Mouse (Mus musculus): ENCODE measurements around the gene Rara. TPM values are rescaled to one million over a fixed set of nuclear protein-coding genes. Genes with fewer than 3 reads are reported as not detected.
"Not testable (repeated sequence)": the region's sequence is repeated elsewhere in the genome, so short reads cannot be mapped to it uniquely, and the experiment has no call there.

Rara gene
- total and polyA plus RNA-seq, 3 experiments, result 10.1 to 12.8 (median 10.9) TPM

DNA sequence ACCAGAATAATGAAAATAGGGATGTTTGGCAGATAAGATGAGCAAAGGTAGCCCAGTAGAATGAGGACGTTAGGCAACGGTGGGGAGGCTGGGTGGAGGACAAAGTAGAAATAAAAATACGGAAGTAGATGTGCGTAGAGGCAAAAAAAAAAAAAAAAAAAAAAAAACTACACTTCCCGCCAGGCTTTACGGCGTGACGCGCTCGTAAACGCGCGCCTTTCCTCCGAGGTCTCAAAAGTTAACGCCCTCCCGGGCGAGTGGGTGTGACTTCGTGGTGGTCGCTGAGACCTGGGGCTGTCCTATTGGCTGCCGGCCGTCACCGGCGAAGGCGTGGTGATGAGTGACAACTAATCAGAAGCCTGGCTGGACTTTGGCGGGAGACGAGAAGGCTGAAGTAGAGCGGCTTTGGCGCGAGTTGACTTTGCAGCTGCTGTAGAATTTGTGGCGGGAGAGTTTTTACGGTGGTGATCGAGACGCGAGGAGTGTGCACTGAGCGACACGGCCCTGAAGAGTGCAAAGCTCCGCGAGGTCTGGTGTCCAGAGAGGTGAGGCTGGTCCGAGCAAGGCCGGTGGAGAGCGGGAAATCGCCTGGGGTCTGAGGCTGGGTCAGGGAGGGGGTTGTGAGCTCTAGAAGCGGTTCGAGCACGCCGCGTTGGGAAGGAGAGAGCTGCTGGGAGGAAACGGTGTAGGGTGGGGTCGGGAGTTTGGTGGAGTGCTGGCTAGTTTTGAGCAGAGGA lies 20.0 kb upstream of the Rara start, which contains the start of gene Cdc6:
TSS of gene Cdc6 (plus strand) at position 365 of the 737 bp plus-strand sequence.
- Histone ChIP-seq H3K4me3 (peak within 1 kb of the TSS; percentile 52), H3K27me3 (ENCODE audit: control insufficient read depth, insufficient read depth, low read length) (no peaks in the 10 kb centered on the region), H3K27ac (no peak within 1 kb of the TSS; the same call in 1 of the 2 replicates), H3K79me2 (replicated peaks; ENCODE audit: control insufficient read depth, insufficient read depth, low read length) (no peaks in the 10 kb centered on the region), H3K9ac (ENCODE audit: low read depth, low read length) (peak within 1 kb of the TSS; percentile 36; the same call in 1 of the 2 replicates), H3K36me3 (ENCODE audit: control insufficient read depth, insufficient read depth, low read length) (no peaks in the 10 kb centered on the region), H3K4me1 (ENCODE audit: control insufficient read depth, insufficient read depth, low read length) (peaks cover 1% of the 10 kb centered on the region; the same call in 1 of the 2 replicates)
- intact Hi-C loops (cut with DNase I), result loop anchor here (2.0 to 5.0 kb wide), 2 partner anchors 205 to 321 kb away; partner anchors contain the start of genes Csf3 and Ormdl3
- WGBS, result under 1% methylated on average over 49 of the region's 49 CpGs
- TF ChIP-seq POLR2A (IDR thresholded peaks at IDR 0.05; ENCODE audit: insufficient read depth, low read depth, low read length) (peak; percentile 15; the same call in 1 of the 2 replicates), EP300 (IDR thresholded peaks at IDR 0.05; ENCODE audit: insufficient read depth, low read depth, low read length) (0 out of 2 replicates have a peak, but pooled peaks have one; percentile 8), CTCF (IDR thresholded peaks at IDR 0.05) (no peak)
- peak; percentile 93 to 97 for DNase-seq

DNA sequence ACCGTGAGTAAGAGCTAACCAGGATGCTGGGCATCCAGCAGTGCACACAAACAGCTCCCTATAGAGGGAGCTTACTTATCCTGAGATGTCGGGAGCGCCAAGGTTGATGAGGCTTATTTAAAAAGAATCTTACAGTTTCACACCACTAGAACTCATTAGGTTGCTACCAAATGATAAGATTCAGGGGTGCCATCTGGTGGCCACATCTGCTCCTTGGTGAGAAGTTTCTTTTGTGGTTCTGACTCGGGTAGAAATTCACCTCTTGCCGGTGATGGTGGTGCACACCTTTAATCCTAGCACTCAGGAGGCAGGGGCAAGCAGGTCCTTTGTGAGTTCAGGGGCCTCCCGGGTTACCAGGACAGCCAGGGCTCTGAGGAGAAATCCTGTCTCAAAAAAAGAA lies 18.0 kb upstream of the Rara start:
- WGBS, result 18% methylated on average over 6 of the region's 6 CpGs
- TF ChIP-seq CTCF (IDR thresholded peaks at IDR 0.05) (peak; percentile 84), POLR2A (IDR thresholded peaks at IDR 0.05; ENCODE audit: insufficient read depth, low read depth, low read length) (no peak)
- peaks cover 1% of the 10 kb centered on the region; the same call in 1 of the 2 replicates for H3K4me1 ChIP-seq (ENCODE audit: control insufficient read depth, insufficient read depth, low read length)
- no peak overlapping the region for H3K9ac ChIP-seq (ENCODE audit: low read depth, low read length)
- H3K36me3 ChIP-seq (ENCODE audit: control insufficient read depth, insufficient read depth, low read length), result no peaks in the 10 kb centered on the region
- no peak overlapping the region for H3K27ac ChIP-seq
- no peak overlapping the region for H3K4me3 ChIP-seq
- no peaks in the 10 kb centered on the region for H3K79me2 ChIP-seq (replicated peaks; ENCODE audit: control insufficient read depth, insufficient read depth, low read length)
- peak; percentile 63 to 70 for DNase-seq
- intact Hi-C loops (cut with DNase I), result loop anchor here (1.0 to 5.0 kb wide), 2 partner anchors 50 to 207 kb away; partner anchors contain the start of gene Csf3
- H3K27me3 ChIP-seq (ENCODE audit: control insufficient read depth, insufficient read depth, low read length), result no peaks in the 10 kb centered on the region

DNA sequence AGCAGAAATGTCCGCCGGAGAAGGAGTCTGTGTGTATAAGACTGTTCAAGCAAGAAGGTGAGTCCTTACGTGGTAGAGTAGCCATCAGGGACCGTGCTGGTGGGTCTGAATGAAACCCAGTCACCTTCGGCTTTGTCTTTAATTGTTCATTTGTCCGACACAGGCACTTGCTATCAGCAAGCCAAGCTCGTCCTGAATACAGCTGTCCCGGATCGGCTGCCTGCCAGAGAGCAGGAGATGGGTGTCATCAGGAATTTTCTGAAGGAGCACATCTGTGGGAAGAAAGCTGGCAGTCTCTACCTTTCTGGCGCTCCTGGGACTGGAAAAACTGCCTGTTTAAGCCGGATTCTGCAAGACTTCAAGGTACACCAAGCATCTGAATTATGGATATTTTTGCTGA lies 17.2 kb upstream of the Rara start:
- Histone ChIP-seq H3K4me3 (no peak overlapping the region), H3K27ac (no peak overlapping the region), H3K36me3 (ENCODE audit: control insufficient read depth, insufficient read depth, low read length) (no peaks in the 10 kb centered on the region), H3K79me2 (replicated peaks; ENCODE audit: control insufficient read depth, insufficient read depth, low read length) (no peaks in the 10 kb centered on the region), H3K9ac (ENCODE audit: low read depth, low read length) (no peak overlapping the region), H3K4me1 (ENCODE audit: control insufficient read depth, insufficient read depth, low read length) (peaks cover 1% of the 10 kb centered on the region; the same call in 1 of the 2 replicates), H3K27me3 (ENCODE audit: control insufficient read depth, insufficient read depth, low read length) (no peaks in the 10 kb centered on the region)
- TF ChIP-seq CTCF (IDR thresholded peaks at IDR 0.05), result no peak
- no peak for TF ChIP-seq EP300 (IDR thresholded peaks at IDR 0.05; ENCODE audit: insufficient read depth, low read depth, low read length)
- TF ChIP-seq POLR2A (IDR thresholded peaks at IDR 0.05; ENCODE audit: insufficient read depth, low read depth, low read length), result no peak
- WGBS, result 70% methylated on average over 11 of the region's 11 CpGs
- intact Hi-C loops (cut with DNase I), result no loop called here
- DNase-seq, result peak; percentile 28 to 41

DNA sequence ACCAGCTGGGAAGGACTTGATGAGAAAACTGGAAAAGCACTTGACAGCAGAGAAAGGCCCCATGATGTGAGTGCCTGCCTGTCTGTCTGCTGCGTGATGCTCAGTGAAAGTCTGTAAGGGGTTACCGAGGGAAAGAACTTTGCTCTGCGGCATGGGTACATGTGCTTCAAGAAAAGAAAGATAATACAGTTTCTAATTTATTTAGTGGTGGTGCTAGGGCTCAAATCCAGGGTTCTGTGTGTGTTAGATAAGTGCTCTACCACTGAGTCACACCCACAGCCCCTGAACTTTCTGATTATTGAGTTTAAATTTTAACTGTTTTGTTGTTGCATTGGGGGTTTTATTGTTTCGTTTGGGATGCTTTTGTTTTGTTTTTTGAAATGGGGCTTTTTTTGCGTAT lies 16.1 kb upstream of the Rara start:
- Histone ChIP-seq H3K27ac (no peak overlapping the region), H3K79me2 (replicated peaks; ENCODE audit: control insufficient read depth, insufficient read depth, low read length) (no peaks in the 10 kb centered on the region), H3K27me3 (ENCODE audit: control insufficient read depth, insufficient read depth, low read length) (no peaks in the 10 kb centered on the region), H3K4me3 (no peak overlapping the region), H3K36me3 (ENCODE audit: control insufficient read depth, insufficient read depth, low read length) (no peaks in the 10 kb centered on the region), H3K9ac (ENCODE audit: low read depth, low read length) (no peak overlapping the region), H3K4me1 (ENCODE audit: control insufficient read depth, insufficient read depth, low read length) (peaks cover 1% of the 10 kb centered on the region; the same call in 1 of the 2 replicates)
- intact Hi-C loops (cut with DNase I), result no loop called here
- TF ChIP-seq CTCF (IDR thresholded peaks at IDR 0.05), result no peak
- no peak for TF ChIP-seq POLR2A (IDR thresholded peaks at IDR 0.05; ENCODE audit: insufficient read depth, low read depth, low read length)
- no peak for TF ChIP-seq EP300 (IDR thresholded peaks at IDR 0.05; ENCODE audit: insufficient read depth, low read depth, low read length)
- DNase-seq, result no peak
- 70% methylated on average over 5 of the region's 5 CpGs for WGBS

DNA sequence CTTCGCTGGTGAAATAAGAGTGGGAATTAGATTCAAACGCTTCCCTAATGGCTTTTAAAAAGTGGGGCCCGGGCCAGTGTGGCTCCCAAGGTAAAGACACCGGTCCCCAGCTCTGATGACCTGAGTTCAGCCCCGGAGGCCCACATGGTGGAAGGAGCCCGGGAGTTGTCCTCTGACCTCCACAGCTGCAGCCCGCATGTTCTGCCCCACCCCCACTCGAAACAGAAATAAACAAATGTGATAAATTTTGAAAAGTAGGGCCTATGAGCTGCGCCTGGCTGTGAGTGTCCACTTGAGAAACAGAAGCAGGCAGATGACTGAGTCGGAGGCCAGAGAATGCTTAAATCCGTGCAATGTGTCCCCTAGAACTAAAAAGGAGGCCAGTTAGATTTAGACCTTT lies 13.4 kb upstream of the Rara start:
- intact Hi-C loops (cut with DNase I), result no loop called here
- WGBS, result 79% methylated on average over 11 of the region's 11 CpGs

DNA sequence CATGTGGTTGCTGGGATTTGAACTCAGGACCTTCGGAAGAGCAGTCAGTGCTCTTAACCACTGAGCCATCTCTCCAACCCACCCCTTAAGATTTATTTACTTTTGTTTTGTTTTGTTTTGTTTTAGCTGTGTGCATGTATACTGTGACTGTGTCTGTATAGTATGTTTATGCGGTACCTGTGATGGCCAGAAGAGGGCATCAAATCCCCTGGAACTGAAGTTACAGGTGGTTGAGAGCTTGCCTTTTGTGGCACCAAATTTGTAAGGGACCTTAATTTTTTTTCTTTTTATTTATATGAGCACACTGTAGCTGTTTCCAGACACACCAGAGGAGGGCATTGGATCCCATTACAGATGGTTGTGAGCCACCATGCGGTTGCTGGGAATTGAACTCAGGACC lies 11.2 kb upstream of the Rara start:
- H3K36me3 ChIP-seq (ENCODE audit: control insufficient read depth, insufficient read depth, low read length); DNase-seq; intact Hi-C loops (cut with DNase I); H3K27ac ChIP-seq; H3K9ac ChIP-seq (ENCODE audit: low read depth, low read length); H3K4me3 ChIP-seq; H3K79me2 ChIP-seq (replicated peaks; ENCODE audit: control insufficient read depth, insufficient read depth, low read length); H3K4me1 ChIP-seq (ENCODE audit: control insufficient read depth, insufficient read depth, low read length); H3K27me3 ChIP-seq (ENCODE audit: control insufficient read depth, insufficient read depth, low read length): not testable (repeated sequence)
- TF ChIP-seq CTCF (IDR thresholded peaks at IDR 0.05), result peak; percentile 55
- WGBS, result 96% methylated on average over 3 of the region's 3 CpGs

More for the DNA sequence above, 13.4 kb upstream of the Rara start:
- Histone ChIP-seq H3K79me2 (replicated peaks; ENCODE audit: control insufficient read depth, insufficient read depth, low read length) (no peaks in the 10 kb centered on the region), H3K4me3 (no peak overlapping the region), H3K9ac (ENCODE audit: low read depth, low read length) (no peak overlapping the region), H3K27ac (no peak overlapping the region), H3K4me1 (ENCODE audit: control insufficient read depth, insufficient read depth, low read length) (peaks cover 9% of the 10 kb centered on the region), H3K36me3 (ENCODE audit: control insufficient read depth, insufficient read depth, low read length) (no peaks in the 10 kb centered on the region), H3K27me3 (ENCODE audit: control insufficient read depth, insufficient read depth, low read length) (no peaks in the 10 kb centered on the region)
- peak; percentile 21 to 23 for DNase-seq
- TF ChIP-seq EP300 (IDR thresholded peaks at IDR 0.05; ENCODE audit: insufficient read depth, low read depth, low read length) (no peak), CTCF (IDR thresholded peaks at IDR 0.05) (no peak), POLR2A (IDR thresholded peaks at IDR 0.05; ENCODE audit: insufficient read depth, low read depth, low read length) (no peak)

Data from heart, adult 2 months (tissue).